Mouse (Mus musculus) left cerebral cortex, adult 11 months (tissue): Measurements from ENCODE around the gene Utrn.

ENCODE experiments used
- DNase-seq: peaks from one replicate; pipeline ENCODE4 v3.0.0; 2022; ENCODE audit warnings: low spot score

Gene Utrn

DNA sequence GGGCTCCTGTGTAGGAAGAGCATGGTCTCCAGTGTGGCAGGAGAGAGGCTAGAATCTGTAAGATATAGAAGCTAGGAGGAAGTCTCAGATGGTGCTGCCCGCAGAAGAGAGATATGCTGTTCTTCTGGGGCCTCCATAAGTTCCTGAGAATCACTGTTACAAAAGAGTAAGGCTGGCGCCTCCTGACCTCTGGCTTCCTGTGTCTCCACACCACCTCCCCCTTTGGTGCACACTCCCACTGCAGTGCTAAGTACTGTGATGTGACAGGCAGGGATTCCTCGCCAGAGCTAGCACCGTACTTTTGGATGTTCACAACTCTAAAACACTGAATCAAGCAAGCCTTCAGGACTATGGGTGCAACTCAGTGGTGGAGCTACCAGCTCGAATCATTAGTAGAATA lies 140.1 kb downstream of the Utrn start:
- DNase-seq, result no peak

DNA sequence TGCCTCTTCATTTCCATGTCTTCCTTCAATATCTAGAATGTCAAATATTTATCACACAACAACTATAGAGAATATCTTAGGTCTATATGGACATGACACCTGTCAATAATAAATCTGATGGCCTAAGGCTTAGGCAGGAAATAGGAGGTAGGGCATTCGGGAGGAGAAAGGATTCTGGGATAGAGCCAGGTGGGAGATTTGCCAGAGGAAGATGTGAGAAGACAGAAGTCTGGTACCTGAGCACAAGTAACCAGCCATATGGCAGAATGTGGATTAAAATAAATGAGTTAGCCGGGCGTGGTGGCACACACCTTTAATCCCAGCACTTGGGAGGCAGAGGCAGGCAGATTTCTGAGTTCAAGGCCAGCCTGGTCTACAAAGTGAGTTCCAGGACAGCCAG lies 141.3 kb downstream of the Utrn start:
- no peak for DNase-seq

GRCm38 (mm10) chr10:12726041-12726608 lies 143.0 kb downstream of the Utrn start:
- no peak for DNase-seq

GRCm38 (mm10) chr10:12724247-12725001 lies 144.7 kb downstream of the Utrn start:
- DNase-seq, result no peak

- no peak for DNase-seq
These were observed 145.9 kb downstream of the Utrn start for GRCm38 (mm10) chr10:12723269-12723668.

- no peak for DNase-seq
These were observed 147.1 kb downstream of the Utrn start for GRCm38 (mm10) chr10:12722111-12722510.

GRCm38 (mm10) chr10:12718386-12718785 lies 150.8 kb downstream of the Utrn start:
- DNase-seq, result no peak

DNA sequence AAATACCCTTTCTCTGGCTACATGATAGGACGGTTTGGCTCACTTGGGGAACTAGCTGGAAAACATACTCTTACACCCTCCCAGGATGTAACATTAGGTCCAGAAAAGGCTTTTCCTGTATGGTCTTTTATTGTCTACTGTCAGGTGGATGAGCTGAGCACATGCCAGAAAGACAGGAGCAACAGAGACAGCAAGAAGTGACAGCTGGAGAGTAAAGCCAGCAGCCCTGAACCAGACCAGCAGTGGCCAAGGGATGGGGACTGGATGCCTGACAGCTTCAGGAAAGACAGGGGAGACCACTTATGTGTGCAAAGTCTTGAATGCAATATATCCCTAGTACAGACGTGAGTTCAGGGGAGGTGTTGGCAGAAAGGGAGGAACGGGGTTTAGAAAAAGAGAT lies 151.8 kb downstream of the Utrn start:
- no peak for DNase-seq

GRCm38 (mm10) chr10:12716657-12717327 lies 152.4 kb downstream of the Utrn start:
- no peak for DNase-seq

- no peak for DNase-seq
These were observed 155.8 kb downstream of the Utrn start for GRCm38 (mm10) chr10:12713236-12713855.

DNA sequence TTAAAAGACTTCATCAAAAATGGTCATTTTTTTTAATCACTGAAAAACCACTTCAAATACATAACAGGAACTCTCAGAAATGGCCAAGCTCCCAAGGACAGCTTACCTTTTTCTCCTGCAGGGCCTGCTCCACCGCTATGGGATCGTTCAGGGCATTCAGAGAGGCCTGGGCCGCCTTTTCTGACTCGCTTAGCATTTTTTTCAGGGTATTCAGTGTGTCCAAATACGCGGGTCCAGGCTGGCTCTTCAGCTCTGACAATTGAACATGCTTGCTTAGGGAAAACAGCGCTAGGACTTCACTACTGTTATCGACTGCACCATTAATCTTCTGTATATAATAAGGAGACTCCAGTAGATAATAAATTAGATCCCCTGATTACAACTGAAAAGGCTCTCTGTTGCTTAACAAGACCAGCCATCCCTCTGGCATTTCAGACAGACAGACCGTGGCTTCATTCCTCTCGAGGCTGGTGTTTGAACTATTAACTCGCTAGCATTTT lies 157.8 kb downstream of the Utrn start:
- DNase-seq, result no peak

GRCm38 (mm10) chr10:12706516-12706915 lies 162.6 kb downstream of the Utrn start:
- DNase-seq, result no peak

- DNase-seq, result no peak
These were observed 163.2 kb downstream of the Utrn start for GRCm38 (mm10) chr10:12705990-12706389.

DNA sequence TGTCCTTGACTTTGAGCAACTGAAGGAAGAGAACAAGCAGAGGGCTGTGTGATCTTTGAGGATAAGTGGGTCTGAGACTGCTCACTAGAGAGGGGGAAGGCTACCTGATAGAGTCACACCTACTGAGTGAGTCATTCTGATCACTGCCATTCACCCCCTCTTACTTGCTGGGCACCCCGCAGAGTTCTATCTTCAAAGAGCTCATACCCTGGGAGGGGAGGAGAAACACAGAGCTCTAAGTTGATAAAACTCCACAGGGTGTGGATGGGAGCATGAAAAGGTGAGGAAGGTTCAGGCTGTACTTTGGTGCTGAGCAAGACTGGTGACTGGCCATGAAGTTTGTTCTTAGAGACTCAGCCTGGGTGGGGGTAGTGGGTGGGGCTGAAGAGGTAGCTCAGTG lies 164.9 kb downstream of the Utrn start:
- DNase-seq, result no peak

DNA sequence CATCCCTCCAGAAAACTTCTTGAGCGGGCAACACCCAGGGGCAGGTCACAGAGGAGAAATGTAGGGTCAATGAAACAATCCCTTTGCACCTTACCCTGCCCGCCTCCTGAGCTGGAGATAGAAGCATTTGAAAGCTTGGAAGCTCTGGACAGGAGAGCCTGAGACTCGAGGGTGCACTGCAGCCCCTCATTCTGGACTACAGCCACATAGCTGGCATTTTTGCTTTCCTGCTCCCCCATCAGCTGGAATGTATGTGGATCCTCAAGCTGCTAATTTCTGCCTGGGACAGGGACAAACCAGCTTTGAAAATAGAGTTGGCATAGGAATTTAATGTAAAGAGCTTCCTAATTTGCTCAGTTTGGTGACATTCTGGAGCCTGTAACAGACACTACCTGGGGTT lies 165.6 kb downstream of the Utrn start:
- no peak for DNase-seq

GRCm38 (mm10) chr10:12702140-12702539 lies 167.0 kb downstream of the Utrn start:
- DNase-seq, result no peak

DNA sequence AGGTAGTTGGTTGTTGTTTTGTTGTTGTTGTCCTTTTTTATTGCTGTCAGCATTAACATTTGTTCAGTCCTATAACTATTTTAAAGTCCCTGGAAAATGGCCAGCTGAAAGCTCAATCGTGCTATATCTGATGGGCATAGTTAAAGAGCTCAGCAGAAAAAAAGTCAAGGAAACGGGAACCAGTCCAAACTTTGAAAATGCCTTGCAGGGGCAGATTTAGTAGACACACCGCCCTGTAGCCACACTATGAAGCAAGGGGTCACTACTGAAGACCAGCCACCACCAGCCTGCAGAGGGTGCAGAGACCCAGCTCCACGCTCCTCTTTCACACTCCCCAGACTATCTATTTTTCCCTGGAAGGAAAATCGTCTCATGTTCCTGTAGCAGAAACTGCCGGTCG lies 167.5 kb downstream of the Utrn start:
- DNase-seq, result no peak

DNA sequence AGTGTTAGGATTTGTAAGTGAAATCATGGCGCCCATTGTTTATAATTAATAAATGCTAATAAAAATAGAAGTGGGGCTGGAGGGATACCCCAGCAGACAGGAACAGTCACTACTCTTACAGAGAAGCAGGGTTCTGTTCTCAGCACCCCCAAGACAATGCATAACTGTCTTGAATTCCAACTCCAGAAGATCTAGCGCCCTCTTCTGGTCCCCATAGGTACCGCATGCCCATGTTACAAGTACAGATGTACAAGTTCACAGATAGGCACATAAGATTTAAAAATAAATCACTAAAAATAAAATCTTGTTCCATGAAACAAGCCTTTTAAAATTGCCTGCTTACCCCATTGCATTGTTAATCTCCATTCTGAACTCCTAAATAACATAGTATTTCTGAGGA lies 168.6 kb downstream of the Utrn start:
- DNase-seq, result no peak

GRCm38 (mm10) chr10:12697902-12698301 lies 171.3 kb downstream of the Utrn start:
- no peak for DNase-seq

GRCm38 (mm10) chr10:12696704-12697103 lies 172.5 kb downstream of the Utrn start:
- DNase-seq, result no peak

GRCm38 (mm10) chr10:12694774-12695173 lies 174.4 kb downstream of the Utrn start:
- no peak for DNase-seq

DNA sequence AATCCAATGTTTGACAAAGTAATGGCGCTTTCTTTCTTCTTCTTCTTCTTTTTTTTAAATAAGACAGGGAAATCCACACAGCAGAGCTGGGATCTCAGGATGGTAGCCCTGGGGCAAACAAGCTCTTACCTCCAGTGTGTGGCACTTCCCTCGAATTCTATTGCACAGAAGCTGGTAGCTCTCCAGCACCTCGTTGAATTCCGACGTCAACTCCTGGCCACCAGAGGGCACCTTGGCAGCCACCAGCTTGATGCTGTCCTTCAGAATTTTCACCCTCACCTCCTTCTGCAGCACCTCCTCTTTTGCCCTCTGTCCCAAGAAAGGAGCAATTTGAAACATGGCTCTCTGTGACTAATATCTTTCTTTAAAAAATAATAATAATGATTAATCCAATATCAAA lies 178.6 kb downstream of the Utrn start:
- DNase-seq, result peak; percentile 27

GRCm38 (mm10) chr10:12685683-12686082 lies 183.5 kb downstream of the Utrn start:
- no peak for DNase-seq
